Mouse (Mus musculus) bone marrow macrophage, adult 2 months (primary cell): ENCODE measurements around the gene Creb5.

ENCODE experiments used
- CTCF ChIP-seq: IDR thresholded peaks from 2 replicates; pipeline ENCODE4 v1.5.1; 2012; ENCODE audit warnings: low read depth, mild to moderate bottlenecking, low read length, moderate library complexity
- POLR2A ChIP-seq: IDR thresholded peaks from 2 replicates; pipeline ENCODE4 v1.6.1; 2012; ENCODE audit warnings: mild to moderate bottlenecking, low read depth, low read length, borderline replicate concordance

- no peak for TF ChIP-seq POLR2A
- TF ChIP-seq CTCF = no peak
These were observed 204.3 kb downstream of the Creb5 start for GRCm38 (mm10) chr6:53491331-53491730.
